Mouse (Mus musculus) leukemia stem cell, adult 10-12 weeks (primary cell): Measurements from ENCODE around the gene Rp9. TPM values are rescaled to one million over a fixed set of nuclear protein-coding genes. Genes with fewer than 3 reads are reported as not detected.

ENCODE experiments used
- polyA plus RNA-seq: library from polyadenylated mRNA; stranded (reverse); fragments of >175 nt; gene quantifications from 2 replicates; pipeline ENCODE4 v1.2.3, GENCODE M21; 2012; ENCODE audit warnings: low replicate concordance

Gene Rp9
- polyA plus RNA-seq: 46.2 and 58.8 TPM in 2 replicates

DNA sequence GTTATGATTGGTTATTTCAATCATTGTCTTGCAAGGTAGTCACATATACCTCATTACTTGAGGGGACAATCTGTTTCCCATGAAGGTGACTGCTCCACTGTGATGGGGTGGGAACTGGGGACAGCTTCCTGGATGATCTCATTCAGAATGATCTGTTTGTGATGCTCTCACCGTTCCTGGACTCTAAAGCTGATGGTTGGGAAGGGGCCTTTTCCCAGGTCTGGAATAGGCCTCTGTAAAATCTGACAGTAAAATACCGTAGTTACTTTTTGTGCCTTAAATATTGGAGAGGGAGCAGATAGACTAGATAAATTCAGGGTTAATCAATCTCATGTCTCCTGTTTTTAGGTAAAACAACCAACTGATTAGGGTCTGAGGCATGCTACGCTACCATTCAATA is at the start of gene Rp9:
Gene Rp9 (minus strand): TSS at position 101 of the 400 bp plus-strand sequence.

DNA sequence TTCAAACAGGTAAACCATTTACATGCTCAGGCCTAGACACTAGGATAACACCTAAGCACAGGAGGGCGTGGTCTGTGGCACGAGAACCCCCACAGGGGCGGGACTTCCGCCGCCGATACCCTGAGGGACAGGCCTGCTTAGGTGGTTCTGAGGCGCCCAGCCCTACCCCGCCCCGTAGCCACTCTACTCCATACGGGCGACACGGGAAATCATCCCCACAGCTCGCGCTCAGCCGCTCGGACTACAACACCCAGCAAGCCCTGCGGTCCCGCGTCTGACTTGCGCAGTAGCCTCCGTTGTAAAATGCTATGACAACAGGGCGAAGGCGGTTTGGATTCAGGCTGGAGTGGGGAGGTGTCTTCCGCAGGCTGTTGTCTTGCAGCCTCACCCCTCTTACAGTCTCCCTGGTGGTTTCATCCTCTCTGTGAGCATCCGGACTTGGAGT is 5.9 kb upstream of the Rp9 start, which contains the start of gene Bbs9:
Gene Bbs9 (plus strand): TSS at position 292 of the 445 bp plus-strand sequence.

DNA sequence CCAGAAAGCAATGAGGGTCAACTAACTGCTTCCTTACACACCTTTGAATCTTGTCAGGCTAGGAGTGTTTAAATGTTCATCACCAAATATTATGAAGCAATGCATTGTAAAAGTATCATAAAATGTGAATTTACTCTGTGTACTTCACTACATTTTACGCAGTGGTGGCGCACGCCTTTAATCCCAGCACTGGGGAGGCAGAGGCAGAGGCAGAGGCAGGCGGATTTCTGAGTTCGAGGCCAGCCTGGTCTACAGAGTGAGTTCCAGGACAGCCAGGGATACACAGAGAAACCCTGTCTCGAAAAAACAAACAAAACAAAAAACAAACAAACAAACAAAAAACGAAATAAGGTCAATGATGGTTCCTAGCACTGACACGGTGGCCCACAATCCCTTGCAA is 15.6 kb downstream of the Rp9 start, which contains the start of gene Gm17545:
Gene Gm17545 (plus strand): TSS at position 301 of the 400 bp plus-strand sequence.

DNA sequence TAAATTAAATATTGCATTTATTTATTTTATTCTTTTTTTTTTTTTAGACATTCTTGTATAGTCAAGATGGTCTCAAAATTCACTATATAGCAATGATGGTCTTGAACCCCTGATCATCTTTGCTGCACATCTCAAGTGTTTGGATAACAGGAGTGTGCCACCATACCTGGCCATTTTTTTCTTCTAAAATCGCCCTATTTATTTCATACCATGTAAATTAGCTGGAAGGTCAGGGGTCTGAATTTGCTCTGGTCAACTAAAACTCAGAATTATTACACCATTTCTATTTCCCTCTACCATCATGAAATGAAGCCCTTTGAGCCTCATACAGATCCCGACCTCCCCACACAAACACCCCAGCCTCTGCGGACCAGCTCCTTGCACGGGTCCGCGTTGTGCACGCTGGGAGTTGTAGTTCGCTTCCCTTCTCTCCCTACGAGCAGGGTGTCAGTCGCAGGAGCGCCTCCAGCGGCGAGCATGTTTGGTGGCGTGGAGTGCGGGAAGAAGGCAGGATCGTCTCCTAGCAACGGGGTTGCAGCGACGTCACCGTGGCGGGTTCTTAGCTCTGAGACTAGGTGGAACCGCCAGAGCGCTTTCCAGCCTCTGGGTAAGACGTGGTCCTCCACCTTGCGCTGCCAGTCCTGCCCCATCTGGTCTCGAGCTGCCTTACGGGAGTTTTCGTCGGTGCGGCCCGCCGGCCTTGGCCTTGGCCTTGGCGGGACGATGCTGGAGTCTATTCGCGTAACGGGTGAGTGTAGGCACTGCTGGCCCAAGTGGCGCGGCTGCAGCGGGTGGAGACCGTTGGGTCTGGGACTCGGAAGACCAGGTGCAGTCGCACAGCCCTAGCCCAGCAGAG is 58.3 kb downstream of the Rp9 start, which contains the start of gene 9530077C05Rik:
Gene 9530077C05Rik (plus strand): TSS at position 512 of the 856 bp plus-strand sequence.

DNA sequence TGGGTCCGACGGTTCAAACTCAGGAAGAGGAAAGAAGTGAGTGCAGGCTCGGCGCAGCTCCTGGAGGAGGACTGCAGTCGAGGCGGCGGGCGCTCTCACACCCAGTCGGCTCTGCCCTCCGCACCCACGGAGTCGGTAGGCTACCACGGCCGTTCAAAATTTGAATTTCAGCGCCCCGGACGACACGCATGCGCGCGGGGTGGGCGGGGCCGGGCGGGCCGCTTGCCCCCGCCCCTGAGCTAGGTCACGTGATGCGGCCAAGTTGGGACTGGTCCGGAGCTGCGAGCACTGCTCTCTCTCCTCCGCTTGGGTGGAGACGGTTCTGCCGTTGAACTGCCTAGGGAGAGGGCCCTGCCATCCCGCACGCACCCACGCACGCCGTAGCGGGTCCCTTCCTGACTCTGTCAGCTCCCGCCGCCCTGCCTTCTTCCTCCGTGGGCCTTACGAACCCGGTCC is 80.5 kb downstream of the Rp9 start, which contains the start of gene Anln:
Gene Anln (minus strand): TSS at position 168 of the 456 bp plus-strand sequence.

Other genes starting within 250 kb of the Rp9 start
- 4.1 and 5.4 TPM in 2 replicates for gene Zfp809, start 244.0 kb downstream of the Rp9 start, polyA plus RNA-seq
- 0.12 and 0.36 TPM in 2 replicates for gene Zfp599, start 209.8 kb downstream of the Rp9 start, polyA plus RNA-seq
- gene Zfp810, start 162.1 kb downstream of the Rp9 start, polyA plus RNA-seq: 2.2 and 2.7 TPM in 2 replicates
- 5.3 and 11.7 TPM in 2 replicates for gene Anln, start 80.6 kb downstream of the Rp9 start, polyA plus RNA-seq
- 0.08 and 2.5 TPM in 2 replicates for gene 9530077C05Rik, start 58.2 kb downstream of the Rp9 start, polyA plus RNA-seq
- gene Gm17545, start 15.5 kb downstream of the Rp9 start, polyA plus RNA-seq: not detected in 2 replicates
- 0.99 and 1.3 TPM in 2 replicates for gene Bbs9, start 6.0 kb upstream of the Rp9 start, polyA plus RNA-seq